Mouse (Mus musculus): ENCODE results near the gene Cog7. TPM values are rescaled to one million over a fixed set of nuclear protein-coding genes. Genes with fewer than 3 reads are reported as not detected.

Cog7 gene
- total RNA-seq (2021) = 10 to 100 TPM; 17.2 to 17.5 TPM

DNA sequence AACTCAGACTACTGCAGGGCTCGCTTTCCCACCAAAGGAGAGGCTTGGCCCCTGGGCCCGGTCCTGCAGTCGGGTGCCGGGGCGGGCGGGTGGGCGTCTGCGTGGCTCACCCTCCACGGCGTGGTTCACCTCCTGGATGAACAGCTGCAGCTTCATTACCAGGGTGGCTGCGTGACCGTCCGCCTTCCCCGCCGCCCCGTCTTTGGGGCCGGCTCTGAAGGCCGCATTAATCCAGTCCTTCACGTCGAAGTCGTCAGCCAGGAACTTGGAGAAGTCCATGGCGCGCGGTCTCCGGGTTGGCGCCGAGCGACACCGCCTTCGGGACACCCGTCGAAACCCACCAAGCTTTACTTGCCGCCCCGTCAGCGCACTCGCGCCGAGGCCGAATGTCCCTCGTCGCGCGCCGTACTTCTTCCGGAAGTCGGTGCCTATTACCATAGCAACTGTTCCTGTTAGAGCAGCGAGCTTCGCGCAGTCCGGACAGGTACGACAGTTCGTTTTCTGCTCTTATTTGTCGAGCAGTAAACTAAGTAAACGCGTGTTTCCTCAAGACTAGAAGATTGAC, at the start of gene Cog7:
Gene Cog7, minus strand, starts transcription at position 405 of the 565 bp plus-strand sequence.
- peak; percentile 94 to 98 for DNase-seq
- intact Hi-C loops (cut with DNase I) = loop anchor here (2.0 kb wide), 2 partner anchors 39 to 85 kb away; partner anchors contain the start of genes Ears2, Gga2 and Ubfd1

DNA sequence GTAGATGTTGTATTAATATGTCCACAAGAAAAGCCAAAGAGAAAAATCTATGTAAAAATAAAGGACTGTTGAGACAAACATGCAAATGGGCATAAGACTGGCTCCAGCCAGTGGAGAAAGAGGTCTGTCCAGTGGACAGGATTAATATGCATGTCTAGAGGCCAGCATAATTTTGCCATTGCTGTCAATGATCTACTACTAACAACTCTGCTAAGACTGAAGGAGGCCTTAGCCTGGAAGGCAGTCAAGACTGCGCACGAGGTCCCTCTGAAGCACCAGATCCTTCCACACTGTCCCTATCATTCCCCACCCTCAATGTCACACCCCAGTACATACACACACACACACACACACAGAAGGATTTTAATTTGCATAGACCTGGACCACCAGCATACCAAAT, 40.6 kb upstream of the Cog7 start:
- intact Hi-C loops (cut with DNase I) = no loop called here
- no peak for DNase-seq

DNA sequence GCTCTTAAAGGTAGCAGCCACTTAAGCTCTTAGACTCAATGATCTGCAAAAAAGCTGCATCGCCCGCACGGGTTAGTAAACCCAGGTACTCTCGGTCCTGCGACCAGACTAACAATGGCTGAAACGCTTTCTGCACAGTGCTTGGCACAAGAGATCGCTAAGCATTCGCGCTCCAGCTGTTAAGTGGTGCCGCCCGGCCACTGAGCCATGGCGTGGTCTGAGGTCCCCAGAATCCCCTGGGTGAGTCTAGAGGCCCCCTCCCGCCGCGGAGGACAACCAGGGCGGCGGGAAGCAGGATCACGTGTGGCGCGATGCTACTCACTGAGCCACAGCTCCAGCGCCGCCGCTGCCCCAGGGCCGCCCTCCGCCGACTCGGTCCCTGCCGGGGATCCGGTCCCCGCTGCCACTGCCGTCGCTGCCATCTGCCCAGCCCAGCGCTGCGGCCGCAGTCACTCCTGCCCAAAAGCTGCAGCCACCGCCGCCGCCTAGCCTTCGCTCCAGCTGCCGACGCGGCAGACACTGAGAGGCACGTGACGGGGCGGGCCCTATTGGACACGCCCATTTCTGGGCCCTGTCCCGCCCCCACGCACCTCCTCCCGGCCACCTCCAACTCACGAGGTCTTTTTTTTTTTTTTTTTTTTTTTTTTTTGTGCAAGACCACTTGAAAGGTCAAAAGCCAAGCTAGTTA, 39.3 kb upstream of the Cog7 start, which contains the start of gene Gga2:
Gene Gga2, minus strand, starts transcription at position 556 of the 688 bp plus-strand sequence.
- DNase-seq = peak; percentile 90
- intact Hi-C loops (cut with DNase I) = loop anchor here (2.0 kb wide), 2 partner anchors 40 to 80 kb away; partner anchors contain the start of genes Cog7 and Ndufab1

DNA sequence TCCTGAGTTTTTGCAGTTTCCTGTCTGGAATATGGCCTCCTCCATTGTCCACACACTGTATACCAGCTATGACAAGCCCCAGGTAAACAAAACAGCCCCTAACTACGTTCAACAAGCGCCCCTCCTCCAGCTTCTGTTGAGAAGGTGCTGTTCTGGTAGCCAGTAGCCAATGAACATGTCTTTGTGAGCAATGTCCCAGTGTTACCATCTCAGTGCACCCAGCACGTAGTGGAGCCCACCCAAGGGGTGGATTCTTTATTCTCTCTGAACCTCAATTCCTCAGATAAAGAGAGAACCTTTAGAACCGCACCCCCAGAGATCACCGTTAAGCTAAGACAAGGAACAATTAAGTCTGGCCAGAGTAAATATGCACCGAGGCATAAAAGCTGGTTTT, 38.8 kb upstream of the Cog7 start:
- intact Hi-C loops (cut with DNase I) = loop anchor here (2.0 kb wide), 2 partner anchors 39 to 81 kb away; partner anchors contain the start of genes Cog7 and Ndufab1
- DNase-seq = peak; percentile 13 to 21

DNA sequence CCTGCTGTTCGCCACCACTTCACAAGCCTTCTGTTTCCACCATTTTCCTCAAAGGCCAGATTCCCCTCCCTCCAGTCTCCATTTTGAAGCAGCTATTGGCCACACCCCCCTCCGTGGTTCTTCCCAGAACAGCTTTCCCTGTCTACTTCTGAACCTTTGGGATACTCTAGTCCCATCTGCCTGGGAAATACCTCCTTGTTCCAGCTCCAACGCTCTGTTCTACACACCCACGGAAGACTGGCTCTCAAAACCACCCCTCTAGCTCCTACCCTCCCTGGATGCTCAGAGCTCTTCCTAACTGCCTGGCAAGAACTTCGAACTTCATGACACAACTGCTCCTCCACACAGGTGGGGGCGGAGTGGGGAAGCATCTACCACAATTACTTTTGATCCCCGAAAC, 37.5 kb upstream of the Cog7 start:
- no peak for DNase-seq
- intact Hi-C loops (cut with DNase I) = no loop called here

DNA sequence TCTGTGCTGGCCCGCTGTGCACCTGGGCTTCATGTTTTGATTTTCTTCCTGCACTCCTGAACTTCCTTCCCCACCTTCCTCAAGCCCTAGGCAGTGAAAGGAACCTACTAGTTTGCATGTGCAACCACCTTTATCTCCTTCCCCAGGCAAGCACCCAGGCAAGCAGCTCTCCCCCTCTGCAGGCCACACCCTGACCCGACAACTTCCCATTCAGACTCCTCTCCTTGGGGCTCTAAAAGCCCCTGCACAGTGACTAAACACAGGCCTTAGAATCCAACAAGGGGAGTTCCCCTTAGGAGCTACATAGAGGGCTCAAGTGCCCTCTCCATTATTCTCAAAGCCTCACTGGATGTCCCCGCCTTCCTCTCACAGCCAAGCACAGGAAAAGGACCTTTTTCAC, 36.7 kb upstream of the Cog7 start:
- intact Hi-C loops (cut with DNase I) = no loop called here
- no peak for DNase-seq

DNA sequence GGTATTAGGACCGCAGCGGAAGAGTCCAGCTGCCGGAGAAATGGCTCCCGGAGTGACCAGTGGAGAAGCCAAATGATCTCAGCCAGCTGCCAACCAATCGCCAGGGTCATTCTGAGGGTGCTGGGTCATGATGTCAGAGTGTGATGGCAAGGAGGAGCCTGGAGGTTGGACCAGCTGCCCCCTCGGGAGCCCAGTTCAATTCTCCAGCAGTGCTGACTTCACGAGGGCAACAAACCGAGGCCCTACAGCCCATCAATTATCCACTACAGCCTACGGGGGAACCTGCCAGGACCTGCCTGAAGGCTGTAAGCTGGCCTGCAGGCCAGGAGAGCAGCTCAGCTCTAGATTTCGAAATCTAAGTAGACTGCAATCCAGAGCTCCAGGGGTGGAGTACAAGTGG, 34.2 kb upstream of the Cog7 start:
- intact Hi-C loops (cut with DNase I) = no loop called here
- DNase-seq = peak; percentile 14 to 25

DNA sequence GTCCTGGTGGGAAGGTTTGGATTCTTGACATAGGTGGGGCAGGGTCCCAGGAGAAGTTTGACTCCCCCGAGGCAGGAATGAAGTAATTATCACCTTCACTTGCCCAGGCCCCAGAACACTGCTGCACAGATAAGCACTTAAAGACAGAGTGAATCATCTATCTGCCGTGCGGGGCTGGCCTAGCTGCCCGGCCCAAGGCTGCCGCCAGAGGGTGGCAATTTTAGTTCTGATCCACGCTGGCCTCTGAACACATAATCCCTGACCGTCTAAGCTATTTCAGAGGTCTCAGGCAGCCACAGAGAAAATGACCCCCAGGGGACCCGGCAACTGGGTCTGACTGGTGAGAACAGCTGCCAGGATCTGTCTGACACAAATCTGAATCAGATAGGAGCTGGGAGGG, 33.6 kb upstream of the Cog7 start:
- intact Hi-C loops (cut with DNase I) = no loop called here

DNA sequence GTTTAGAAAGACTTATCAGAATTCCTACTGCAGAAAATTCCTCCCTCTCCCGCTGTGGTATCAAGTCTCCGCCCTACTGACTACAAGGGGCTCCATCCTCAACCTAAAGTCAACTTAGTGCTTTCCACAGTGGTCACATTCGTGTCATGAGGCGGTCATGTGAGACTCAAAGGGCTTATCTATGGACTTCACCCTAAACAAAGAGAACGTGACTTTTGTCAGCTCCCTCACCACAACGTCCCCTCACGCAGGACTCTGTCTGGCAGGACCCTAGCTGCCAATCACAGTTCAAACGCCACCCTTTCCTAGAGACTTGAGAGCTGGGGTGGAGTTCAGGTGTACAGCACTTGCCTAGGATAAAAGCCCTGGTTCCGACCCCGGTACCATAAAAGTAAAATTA, 31.4 kb upstream of the Cog7 start:
- intact Hi-C loops (cut with DNase I) = no loop called here

More for the DNA sequence above, 33.6 kb upstream of the Cog7 start:
- peak; percentile 46 to 47 for DNase-seq

DNA sequence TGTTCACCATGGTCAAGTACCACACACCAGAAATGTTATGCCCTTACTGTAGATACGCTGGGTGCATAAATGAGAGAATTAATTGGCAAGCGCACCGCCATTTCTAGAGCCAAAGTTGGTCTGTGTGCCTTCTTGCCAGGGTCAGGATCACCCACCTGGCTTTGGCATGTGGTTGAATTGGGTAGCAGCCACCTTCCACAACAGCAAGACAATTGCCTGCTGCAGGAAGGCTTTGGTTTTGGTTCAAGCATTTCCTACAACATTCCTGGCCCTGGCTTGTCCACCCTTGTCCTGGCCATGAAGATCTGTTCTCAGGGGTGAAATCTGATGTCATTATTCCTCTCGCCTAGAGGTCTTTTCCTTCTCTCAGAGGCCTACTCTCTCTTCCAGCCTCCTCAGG, 30.9 kb upstream of the Cog7 start:
- peak in 1 of 2 experiments; percentile 7 for DNase-seq
- intact Hi-C loops (cut with DNase I) = no loop called here

More for the DNA sequence above, 31.4 kb upstream of the Cog7 start:
- no peak for DNase-seq

DNA sequence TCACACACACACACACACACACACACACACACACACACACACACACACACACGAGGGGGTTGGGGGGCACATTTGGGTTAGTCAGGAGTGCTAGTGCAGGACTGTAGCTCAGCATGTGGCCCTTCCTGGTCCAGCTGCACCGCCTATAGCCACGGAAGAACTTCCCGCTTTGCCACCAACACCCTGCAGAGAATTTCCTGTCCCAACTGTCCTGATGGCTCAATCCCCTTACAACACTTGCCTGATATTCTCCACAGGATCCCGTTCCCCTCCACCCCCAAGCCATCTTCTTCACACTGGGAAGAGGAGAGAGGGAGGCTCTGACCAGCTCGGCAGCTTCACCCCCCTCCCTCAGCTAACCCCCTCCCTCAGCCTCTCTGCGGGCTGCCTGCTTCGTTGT, 18.9 kb upstream of the Cog7 start:
- DNase-seq = no peak
- intact Hi-C loops (cut with DNase I) = no loop called here

DNA sequence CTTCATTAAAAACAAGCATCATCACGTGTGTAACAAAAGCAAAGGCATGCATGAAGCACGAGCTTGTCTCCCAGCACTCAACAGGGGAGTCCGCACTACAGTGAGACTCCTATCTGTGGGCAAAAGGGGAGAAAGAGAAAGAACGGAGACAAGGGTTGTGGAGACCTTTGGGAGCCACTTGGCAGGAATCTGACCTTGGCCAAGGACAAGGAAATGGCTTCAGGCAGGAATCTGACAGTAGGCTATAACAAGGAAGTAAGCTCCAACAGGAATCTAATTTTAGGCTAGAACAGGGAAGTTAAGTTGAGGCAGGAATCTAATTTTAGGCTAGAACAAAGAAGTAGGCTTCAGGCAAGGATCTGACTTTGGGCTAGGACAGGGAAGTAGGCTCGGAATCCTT, 14.4 kb upstream of the Cog7 start:
- no peak for DNase-seq
- intact Hi-C loops (cut with DNase I) = no loop called here

DNA sequence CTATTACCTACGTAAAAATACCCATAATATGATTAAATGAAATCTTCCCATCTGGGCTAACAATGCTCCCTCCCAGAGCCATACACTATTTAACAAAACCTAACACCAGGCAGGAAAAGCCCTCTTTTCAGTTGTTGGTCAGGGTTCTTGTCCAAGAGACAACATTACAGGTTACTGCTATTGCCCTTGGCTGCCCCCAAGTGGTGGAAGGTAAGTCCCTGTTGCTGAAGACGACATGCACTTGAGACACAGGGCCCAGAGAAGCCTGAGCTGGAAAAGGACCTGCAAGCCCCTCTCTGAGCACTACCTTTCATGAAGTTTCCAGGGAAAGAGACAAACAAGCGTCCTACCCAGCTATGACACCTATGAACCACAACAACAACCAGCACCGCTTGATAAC, 6.5 kb downstream of the Cog7 start:
- peak; percentile 22 to 43 for DNase-seq
- intact Hi-C loops (cut with DNase I) = no loop called here

DNA sequence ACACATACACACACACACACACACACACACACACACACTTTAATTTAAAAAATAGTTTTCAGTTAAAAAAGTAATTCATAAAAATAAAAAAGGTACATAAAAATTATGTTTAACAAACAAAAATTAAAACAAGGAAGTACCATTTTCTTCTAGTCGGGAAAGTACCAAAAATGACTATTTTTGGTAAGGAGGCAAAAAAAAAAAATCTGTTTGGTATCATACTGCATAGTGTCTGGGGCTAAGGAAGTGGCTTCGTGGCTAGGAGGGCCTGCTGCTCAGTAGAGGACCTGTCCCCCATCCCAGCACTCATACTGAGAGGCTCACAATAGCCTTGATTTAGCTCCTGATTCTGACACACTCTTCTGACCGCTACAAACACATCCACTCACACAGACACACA, 9.8 kb downstream of the Cog7 start:
- intact Hi-C loops (cut with DNase I) = no loop called here

DNA sequence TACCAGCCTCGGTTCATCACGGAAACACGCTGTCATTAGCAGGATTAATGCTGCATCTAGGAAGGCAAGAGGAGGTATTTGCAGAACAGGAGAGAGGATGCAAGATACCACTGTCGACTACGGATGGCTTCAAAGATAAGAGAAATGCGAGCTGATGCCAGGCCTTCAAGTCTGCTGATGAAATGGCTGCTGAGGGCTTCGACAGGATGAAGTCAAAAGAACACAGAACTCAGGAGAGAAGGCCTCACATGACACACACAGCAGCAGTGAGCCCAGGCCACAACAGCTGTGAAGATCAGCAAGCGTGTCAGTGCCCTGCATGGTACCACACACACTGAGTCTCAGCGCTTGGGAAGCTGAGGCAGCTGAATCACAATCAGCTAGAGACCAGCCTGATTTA, 11.3 kb downstream of the Cog7 start:
- DNase-seq = no peak
- intact Hi-C loops (cut with DNase I) = no loop called here

More for the DNA sequence above, 9.8 kb downstream of the Cog7 start:
- DNase-seq = no peak

DNA sequence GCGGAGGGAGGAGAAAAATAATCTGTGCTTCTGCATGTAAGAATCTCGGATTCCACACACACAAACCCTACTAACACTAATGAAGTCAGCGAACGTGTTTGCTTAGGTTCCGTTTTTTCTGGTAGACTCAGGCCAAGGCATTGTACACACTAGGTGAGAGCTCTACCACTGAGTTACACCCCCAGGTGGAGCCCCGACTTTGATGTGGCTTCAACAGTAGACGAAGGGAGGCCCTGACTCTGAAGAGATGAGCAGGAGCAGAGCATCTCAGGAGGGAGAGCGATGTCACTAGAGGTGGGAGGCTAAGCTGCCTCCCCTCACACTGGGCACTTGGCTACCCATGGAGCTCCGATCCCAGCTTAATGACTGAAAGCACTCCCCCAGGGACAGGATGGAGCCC, 12.7 kb downstream of the Cog7 start:
- DNase-seq = no peak
- intact Hi-C loops (cut with DNase I) = no loop called here

DNA sequence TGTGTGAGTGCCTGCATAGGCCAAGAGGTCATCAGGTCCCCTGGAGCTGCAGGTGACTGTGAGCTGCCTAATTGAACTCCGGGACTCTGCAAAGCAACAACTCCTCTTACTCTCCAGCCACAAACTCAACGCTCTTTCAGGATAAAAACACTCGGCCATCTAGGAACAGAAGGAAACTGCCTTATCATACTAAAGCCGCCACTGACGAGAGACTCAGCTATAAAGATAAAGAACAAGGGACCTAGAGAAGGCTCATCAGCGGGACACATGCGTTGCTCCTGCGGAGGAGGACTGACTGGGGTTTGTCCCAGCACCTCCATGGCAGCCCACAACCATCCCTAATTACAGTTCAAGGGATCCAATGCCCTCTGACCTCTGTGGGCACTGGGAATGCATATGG, 13.3 kb downstream of the Cog7 start:
- intact Hi-C loops (cut with DNase I) = no loop called here
- DNase-seq = no peak

DNA sequence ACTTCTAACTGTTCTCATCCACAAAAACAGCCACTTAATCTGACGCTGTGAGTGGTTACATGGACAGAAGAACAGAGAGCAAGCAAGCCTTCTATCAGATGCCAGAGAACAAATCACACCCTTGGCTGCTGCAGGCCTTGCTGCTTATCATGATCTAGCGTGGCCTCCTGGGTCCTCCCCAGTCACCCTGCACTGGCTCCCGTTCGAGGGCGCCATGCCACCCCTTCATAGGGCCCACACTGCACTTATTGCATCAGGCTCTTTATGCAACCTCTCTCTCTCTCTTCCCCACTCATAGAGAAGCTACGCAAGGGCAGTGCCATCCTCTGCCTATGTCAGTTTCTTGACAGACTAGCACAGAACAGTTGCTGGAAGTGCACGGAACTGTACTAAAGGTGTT, 15.3 kb downstream of the Cog7 start:
- DNase-seq = no peak
- intact Hi-C loops (cut with DNase I) = no loop called here

DNA sequence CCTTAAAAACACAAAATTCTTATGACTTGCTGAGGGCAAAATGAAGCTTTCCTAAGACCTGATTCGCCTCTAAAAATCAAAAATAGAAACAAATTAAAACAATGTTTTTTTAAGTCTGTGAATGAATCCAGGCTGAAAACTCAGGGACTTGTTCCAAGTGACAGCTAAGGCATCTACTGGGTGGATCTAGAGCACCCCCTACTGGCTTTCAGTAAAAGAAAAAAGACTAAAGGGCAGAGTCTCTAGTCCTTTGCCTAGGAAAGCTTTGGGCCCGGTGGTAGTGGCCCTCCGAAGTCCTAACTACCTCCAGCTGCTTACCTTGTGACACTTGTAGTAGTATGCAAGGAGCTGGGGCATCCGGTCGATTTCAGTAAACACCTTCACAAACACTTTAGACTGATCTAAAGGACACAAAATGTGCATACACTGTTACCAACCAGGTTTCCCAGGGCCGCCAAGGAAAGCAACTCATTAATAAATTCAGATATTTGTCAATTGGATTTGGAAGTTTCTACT, 17.6 kb downstream of the Cog7 start:
- intact Hi-C loops (cut with DNase I) = loop anchor here (1.0 to 2.0 kb wide), 2 partner anchors 65 to 230 kb away; partner anchors contain the start of gene Scnn1g
- DNase-seq = peak; percentile 18 to 32

DNA sequence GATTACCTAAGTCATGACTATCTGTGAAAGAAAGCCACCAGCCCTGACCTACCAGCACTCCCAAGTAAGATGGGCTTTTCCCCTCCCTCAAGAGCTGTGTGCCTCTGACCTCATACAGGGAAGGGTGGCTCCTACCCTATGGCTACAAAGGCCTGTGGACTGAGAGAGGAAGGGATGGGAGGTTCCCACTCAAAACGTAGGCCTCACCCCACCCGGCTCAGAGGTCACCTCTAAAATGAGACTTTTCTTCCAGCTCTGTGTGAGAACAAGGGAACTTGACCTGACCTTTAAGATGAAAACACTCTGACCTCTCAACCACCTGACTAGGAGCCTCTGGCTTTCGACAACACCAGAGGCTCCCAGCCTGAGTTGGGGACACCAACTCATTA, 18.9 kb downstream of the Cog7 start:
- no peak for DNase-seq
- intact Hi-C loops (cut with DNase I) = no loop called here

DNA sequence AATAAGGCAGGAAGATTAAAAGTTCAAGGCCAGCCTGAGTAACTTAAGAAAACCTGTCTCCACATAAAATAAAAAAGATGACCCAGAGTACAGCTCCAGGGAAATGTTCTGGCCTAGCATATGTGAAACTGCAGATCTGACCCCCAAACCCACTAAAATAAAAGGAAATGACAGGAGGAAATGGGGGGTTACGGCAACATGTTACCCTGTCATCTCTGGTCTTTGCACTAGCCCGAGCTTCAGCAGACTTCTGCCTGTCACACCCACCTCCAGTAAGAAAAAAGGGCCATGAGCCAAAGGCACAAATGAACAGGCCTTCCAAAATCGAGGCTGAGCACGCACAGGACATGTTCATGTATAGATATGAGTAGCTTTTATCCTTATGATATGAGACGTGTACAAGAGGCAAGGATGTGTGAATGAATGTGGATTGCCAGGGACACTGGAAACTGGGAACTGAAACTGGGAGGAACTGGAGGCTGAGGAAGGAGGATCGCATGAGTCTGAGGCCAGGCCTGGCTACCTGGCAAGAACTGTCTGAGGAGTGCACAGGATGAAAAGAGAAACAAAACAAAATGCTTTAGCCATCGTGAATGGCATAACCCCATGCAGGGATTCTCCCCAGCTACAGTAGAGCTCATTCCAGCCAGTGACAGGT, 19.5 kb downstream of the Cog7 start:
- DNase-seq = no peak
- intact Hi-C loops (cut with DNase I) = no loop called here

Data from heart, postnatal 36 days (tissue).